Mouse (Mus musculus): ENCODE data around the gene Harbi1. TPM values are rescaled to one million over a fixed set of nuclear protein-coding genes. Genes with fewer than 3 reads are reported as not detected.

Harbi1 gene
- polyA plus RNA-seq (2015; fragmentation: Nextera tagmentation; extraction: Ambion mirVana): 8.4 and 8.6 TPM in 2 replicates

GRCm38 (mm10) chr2:91710272-91711234 is at the start of gene Harbi1, which contains the start of gene Atg13:
Gene Harbi1 (plus strand): TSS chr2:91710852.
Gene Atg13 (minus strand): TSS chr2:91710576.

GRCm38 (mm10) chr2:91729971-91730821 is 19.5 kb downstream of the Harbi1 start, which contains the start of gene Ambra1:
Gene Ambra1 (plus strand): TSS chr2:91730134.

Other genes starting within 250 kb of the Harbi1 start
- 25.1 and 25.3 TPM in 2 replicates for gene Ckap5, start 184.1 kb upstream of the Harbi1 start, polyA plus RNA-seq (2015; fragmentation: Nextera tagmentation; extraction: Ambion mirVana)
- 3.4 and 4.0 TPM in 2 replicates for gene F2, start 74.4 kb upstream of the Harbi1 start, polyA plus RNA-seq (2015; fragmentation: Nextera tagmentation; extraction: Ambion mirVana)
- gene Zfp408, start 61.1 kb upstream of the Harbi1 start, polyA plus RNA-seq (2015; fragmentation: Nextera tagmentation; extraction: Ambion mirVana): 4.0 and 4.1 TPM in 2 replicates
- gene Arhgap1, start 61.0 kb upstream of the Harbi1 start, polyA plus RNA-seq (2015; fragmentation: Nextera tagmentation; extraction: Ambion mirVana): 38.7 and 49.7 TPM in 2 replicates
- gene Atg13, start 276 bp upstream of the Harbi1 start, polyA plus RNA-seq (2015; fragmentation: Nextera tagmentation; extraction: Ambion mirVana): 18.8 and 19.3 TPM in 2 replicates
- gene Ambra1, start 19.3 kb downstream of the Harbi1 start, polyA plus RNA-seq (2015; fragmentation: Nextera tagmentation; extraction: Ambion mirVana): 6.2 and 6.7 TPM in 2 replicates
- not detected in 2 replicates for gene Chrm4, start 216.4 kb downstream of the Harbi1 start, polyA plus RNA-seq (2015; fragmentation: Nextera tagmentation; extraction: Ambion mirVana)
- 80.5 and 123 TPM in 2 replicates for gene Mdk, start 221.4 kb downstream of the Harbi1 start, polyA plus RNA-seq (2015; fragmentation: Nextera tagmentation; extraction: Ambion mirVana)
- 0.83 and 1.0 TPM in 2 replicates for gene Gm9821, start 234.9 kb downstream of the Harbi1 start, polyA plus RNA-seq (2015; fragmentation: Nextera tagmentation; extraction: Ambion mirVana)

Measured in skeletal muscle tissue, postnatal 0 days (tissue).